Mouse (Mus musculus): ENCODE results near the gene R3hdml. TPM values are rescaled to one million over a fixed set of nuclear protein-coding genes. Genes with fewer than 3 reads are reported as not detected.

The R3hdml gene
- polyA plus RNA-seq, 1 experiment = 44.0 TPM

DNA sequence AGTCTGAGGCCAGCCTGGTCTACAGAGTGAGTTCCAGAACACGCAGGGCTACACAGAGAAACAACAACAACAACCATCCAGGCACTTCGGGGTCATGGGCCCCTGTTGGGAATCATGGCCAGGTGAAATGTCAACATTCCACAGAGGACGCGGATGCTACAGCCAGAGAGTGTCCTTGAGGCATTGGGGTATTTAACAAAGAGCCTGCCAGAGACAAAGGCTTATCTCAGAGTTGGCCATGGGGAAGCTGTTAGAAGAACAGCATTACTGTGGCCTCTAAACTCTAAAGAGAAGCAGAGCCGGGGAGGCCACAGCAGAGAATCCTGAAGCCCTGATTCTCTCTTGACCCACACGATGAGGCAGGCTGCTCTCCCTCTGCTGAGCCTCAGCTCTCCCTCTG, 23.3 kb upstream of the R3hdml start:
- Histone ChIP-seq H3K4me3 (no peak overlapping the region), H3ac (ENCODE audit: control insufficient read depth, insufficient read length) (no peak overlapping the region), H3K79me2 (ENCODE audit: control insufficient read depth, insufficient read depth) (no peaks in the 10 kb centered on the region), H3K36me3 (ENCODE audit: control insufficient read depth, insufficient read depth) (peaks cover 7% of the 10 kb centered on the region), H3K4me2 (ENCODE audit: low read depth) (no peak overlapping the region), H3K27me3 (ENCODE audit: control insufficient read depth, insufficient read depth, insufficient read length) (no peaks in the 10 kb centered on the region)
- TF ChIP-seq MAX (IDR thresholded peaks at IDR 0.05; ENCODE audit: low read depth) = no peak
- TF ChIP-seq E2F4 (IDR thresholded peaks at IDR 0.05; ENCODE audit: insufficient read depth) = no peak
- no peak for TF ChIP-seq MYOG (IDR thresholded peaks at IDR 0.05; ENCODE audit: control insufficient read depth in 1 of 3, insufficient read depth in 1 of 3, insufficient read length in 2 of 3, low read depth in 2 of 3)
- no peak for TF ChIP-seq POLR2A (IDR thresholded peaks at IDR 0.05; ENCODE audit: insufficient read length, low read depth)
- TF ChIP-seq REST (IDR thresholded peaks at IDR 0.05; ENCODE audit: insufficient read depth, insufficient read length) = no peak
- TF ChIP-seq TCF12 (IDR thresholded peaks at IDR 0.05; ENCODE audit: insufficient read depth, poor library complexity, severe bottlenecking) = no peak
- no peak for TF ChIP-seq TCF3 (IDR thresholded peaks at IDR 0.05; ENCODE audit: insufficient read length, low read depth)
- no peak for TF ChIP-seq USF1 (IDR thresholded peaks at IDR 0.05; ENCODE audit: low read depth)
- TF ChIP-seq SRF (IDR thresholded peaks at IDR 0.05; ENCODE audit: control insufficient read depth, insufficient read length, low read depth) = no peak

DNA sequence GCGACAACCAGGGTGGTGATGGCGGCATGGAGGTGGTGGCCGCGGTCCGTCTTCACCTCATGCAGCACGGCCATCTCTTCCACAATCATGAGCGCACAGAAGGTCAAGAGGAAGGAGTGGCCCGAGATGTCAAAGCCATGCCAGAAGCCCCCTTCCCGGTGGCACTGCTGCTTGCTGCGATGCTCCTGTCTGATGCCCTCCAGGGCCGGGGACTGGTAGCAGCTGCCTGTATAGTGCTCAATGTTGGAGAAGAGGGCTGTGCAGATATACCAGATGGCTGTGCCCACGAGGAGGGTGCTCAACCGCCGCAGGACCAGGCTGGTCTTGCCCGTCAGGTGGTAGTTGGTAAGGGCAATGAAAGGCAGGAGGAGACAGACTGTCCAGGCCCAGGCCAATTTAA, 22.4 kb upstream of the R3hdml start:
- Histone ChIP-seq H3K36me3 (ENCODE audit: control insufficient read depth, insufficient read depth) (peaks cover 7% of the 10 kb centered on the region), H3K79me2 (ENCODE audit: control insufficient read depth, insufficient read depth) (no peaks in the 10 kb centered on the region), H3K4me3 (no peak overlapping the region), H3ac (ENCODE audit: control insufficient read depth, insufficient read length) (no peak overlapping the region), H3K27me3 (ENCODE audit: control insufficient read depth, insufficient read depth, insufficient read length) (no peaks in the 10 kb centered on the region), H3K4me2 (ENCODE audit: low read depth) (no peak overlapping the region)
- TF ChIP-seq SRF (IDR thresholded peaks at IDR 0.05; ENCODE audit: control insufficient read depth, insufficient read length, low read depth) (no peak), CEBPB (IDR thresholded peaks at IDR 0.05; ENCODE audit: insufficient read depth, poor library complexity, severe bottlenecking) (no peak), TCF12 (IDR thresholded peaks at IDR 0.05; ENCODE audit: insufficient read depth, poor library complexity, severe bottlenecking) (no peak), MAX (IDR thresholded peaks at IDR 0.05; ENCODE audit: low read depth) (no peak), POLR2A (IDR thresholded peaks at IDR 0.05; ENCODE audit: insufficient read length, low read depth) (no peak), TCF3 (IDR thresholded peaks at IDR 0.05; ENCODE audit: insufficient read length, low read depth) (no peak), E2F4 (IDR thresholded peaks at IDR 0.05; ENCODE audit: insufficient read depth) (no peak), REST (IDR thresholded peaks at IDR 0.05; ENCODE audit: insufficient read depth, insufficient read length) (no peak), POLR2AphosphoS2 (IDR thresholded peaks at IDR 0.05; ENCODE audit: insufficient read length, low read depth) (no peak), USF1 (IDR thresholded peaks at IDR 0.05; ENCODE audit: low read depth) (no peak), MYOD1 (IDR thresholded peaks at IDR 0.05; ENCODE audit: control insufficient read depth in 1 of 3, insufficient read length in 2 of 3, low read depth in 2 of 3) (no peak), MYOG (IDR thresholded peaks at IDR 0.05; ENCODE audit: control insufficient read depth in 1 of 3, insufficient read depth in 1 of 3, insufficient read length in 2 of 3, low read depth in 2 of 3) (no peak)

DNA sequence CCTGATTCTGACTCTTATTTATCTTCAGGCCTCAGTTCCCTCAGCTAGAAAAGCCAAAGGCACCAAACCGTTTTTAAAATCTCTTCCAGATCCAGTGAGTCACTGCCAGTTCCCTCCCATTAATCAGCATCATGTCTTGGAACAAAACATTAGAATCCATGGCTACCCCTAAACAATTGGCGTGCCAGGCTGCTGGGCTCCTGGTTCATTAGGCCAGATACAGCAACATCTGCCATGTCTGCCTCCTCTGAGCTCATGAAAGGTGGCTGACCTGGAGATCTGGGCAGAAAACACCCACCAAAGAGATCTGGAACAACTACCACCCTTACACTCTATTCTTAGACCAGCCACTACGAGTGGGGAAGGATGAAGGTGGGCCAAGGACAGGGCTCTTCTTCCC, 21.0 kb upstream of the R3hdml start:
- Histone ChIP-seq H3K27me3 (ENCODE audit: control insufficient read depth, insufficient read depth, insufficient read length) (no peaks in the 10 kb centered on the region), H3K4me2 (ENCODE audit: low read depth) (peak overlapping the region; percentile 96), H3K36me3 (ENCODE audit: control insufficient read depth, insufficient read depth) (peaks cover 7% of the 10 kb centered on the region), H3K4me3 (peak overlapping the region; percentile 85), H3ac (ENCODE audit: control insufficient read depth, insufficient read length) (no peak overlapping the region), H3K79me2 (ENCODE audit: control insufficient read depth, insufficient read depth) (no peaks in the 10 kb centered on the region)
- TF ChIP-seq E2F4 (IDR thresholded peaks at IDR 0.05; ENCODE audit: insufficient read depth) = no peak
- TF ChIP-seq SRF (IDR thresholded peaks at IDR 0.05; ENCODE audit: control insufficient read depth, insufficient read length, low read depth) = no peak
- TF ChIP-seq POLR2AphosphoS2 (IDR thresholded peaks at IDR 0.05; ENCODE audit: insufficient read length, low read depth) = no peak
- no peak for TF ChIP-seq POLR2A (IDR thresholded peaks at IDR 0.05; ENCODE audit: insufficient read length, low read depth)
- TF ChIP-seq MYOD1 (IDR thresholded peaks at IDR 0.05; ENCODE audit: control insufficient read depth in 1 of 3, insufficient read length in 2 of 3, low read depth in 2 of 3) = no peak
- TF ChIP-seq REST (IDR thresholded peaks at IDR 0.05; ENCODE audit: insufficient read depth, insufficient read length) = no peak
- TF ChIP-seq MAX (IDR thresholded peaks at IDR 0.05; ENCODE audit: low read depth) = no peak
- TF ChIP-seq CEBPB (IDR thresholded peaks at IDR 0.05; ENCODE audit: insufficient read depth, poor library complexity, severe bottlenecking) = no peak
- no peak for TF ChIP-seq TCF12 (IDR thresholded peaks at IDR 0.05; ENCODE audit: insufficient read depth, poor library complexity, severe bottlenecking)
- TF ChIP-seq USF1 (IDR thresholded peaks at IDR 0.05; ENCODE audit: low read depth) = no peak

DNA sequence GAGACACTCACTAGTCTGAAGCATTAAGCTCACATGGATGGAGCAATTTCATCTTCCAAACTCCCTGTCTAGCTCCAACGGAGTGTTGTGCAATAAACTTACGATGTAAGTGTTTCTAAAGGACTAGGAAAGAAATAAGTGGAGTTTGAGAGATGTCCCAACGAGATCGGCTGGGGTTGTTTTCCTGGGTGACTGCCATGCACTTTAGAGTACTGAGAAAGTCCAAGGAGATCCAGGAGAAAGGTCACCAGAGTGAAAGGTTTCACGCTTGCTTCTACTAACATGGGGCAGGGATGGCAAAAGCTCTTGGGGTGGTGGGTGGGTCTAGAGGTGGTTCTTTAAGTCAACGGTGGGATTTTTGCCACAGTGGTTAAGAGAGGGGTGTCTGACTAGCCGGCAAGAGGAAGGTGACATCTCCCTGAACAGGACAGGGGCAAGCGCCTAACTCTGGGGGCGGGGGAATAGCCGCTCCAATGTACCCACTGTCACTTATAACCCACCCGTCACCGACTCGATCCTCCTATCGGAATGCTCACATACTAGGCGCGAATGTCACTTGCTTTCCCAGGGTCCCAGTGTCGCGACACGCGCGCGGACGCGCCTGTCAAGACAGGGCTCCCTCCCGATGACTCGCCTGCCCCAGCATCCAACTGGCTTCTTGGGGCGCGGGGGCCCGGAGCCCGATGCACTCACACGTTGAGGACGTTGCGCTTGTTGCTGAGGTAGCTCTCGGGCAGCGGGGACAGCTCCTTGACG, 20.2 kb upstream of the R3hdml start:
- Histone ChIP-seq H3K79me2 (ENCODE audit: control insufficient read depth, insufficient read depth) (no peaks in the 10 kb centered on the region), H3K36me3 (ENCODE audit: control insufficient read depth, insufficient read depth) (peaks cover 7% of the 10 kb centered on the region), H3K4me3 (peak overlapping the region; percentile 85), H3K27me3 (ENCODE audit: control insufficient read depth, insufficient read depth, insufficient read length) (no peaks in the 10 kb centered on the region), H3K4me2 (ENCODE audit: low read depth) (peak overlapping the region; percentile 96), H3ac (ENCODE audit: control insufficient read depth, insufficient read length) (peak overlapping the region; percentile 13)
- TF ChIP-seq POLR2AphosphoS2 (IDR thresholded peaks at IDR 0.05; ENCODE audit: insufficient read length, low read depth) (no peak), CEBPB (IDR thresholded peaks at IDR 0.05; ENCODE audit: insufficient read depth, poor library complexity, severe bottlenecking) (0 out of 2 replicates have a peak, but pooled peaks have one; percentile 57)

GRCm38 (mm10) chr2:163472466-163472851, 19.7 kb upstream of the R3hdml start, which contains the start of gene Fitm2:
Gene Fitm2 (minus strand): TSS chr2:163472629.
- Histone ChIP-seq H3K79me2 (ENCODE audit: control insufficient read depth, insufficient read depth) (no peaks in the 10 kb centered on the region), H3K4me3 (peak within 1 kb of the TSS; percentile 85), H3K27me3 (ENCODE audit: control insufficient read depth, insufficient read depth, insufficient read length) (no peaks in the 10 kb centered on the region), H3ac (ENCODE audit: control insufficient read depth, insufficient read length) (peak within 1 kb of the TSS; percentile 13), H3K36me3 (ENCODE audit: control insufficient read depth, insufficient read depth) (peaks cover 7% of the 10 kb centered on the region), H3K4me2 (ENCODE audit: low read depth) (peak within 1 kb of the TSS; percentile 96)
- TF ChIP-seq MYOG (IDR thresholded peaks at IDR 0.05; ENCODE audit: control insufficient read depth in 1 of 3, insufficient read depth in 1 of 3, insufficient read length in 2 of 3, low read depth in 2 of 3) (peak in 1 of 3 experiments; percentile 66), MYOD1 (IDR thresholded peaks at IDR 0.05; ENCODE audit: control insufficient read depth in 1 of 3, insufficient read length in 2 of 3, low read depth in 2 of 3) (peak in 2 of 3 experiments; percentile 59 to 66), TCF3 (IDR thresholded peaks at IDR 0.05; ENCODE audit: insufficient read length, low read depth) (no peak), POLR2AphosphoS2 (IDR thresholded peaks at IDR 0.05; ENCODE audit: insufficient read length, low read depth) (peak; percentile 79), E2F4 (IDR thresholded peaks at IDR 0.05; ENCODE audit: insufficient read depth) (no peak), SRF (IDR thresholded peaks at IDR 0.05; ENCODE audit: control insufficient read depth, insufficient read length, low read depth) (peak; percentile 72), MAX (IDR thresholded peaks at IDR 0.05; ENCODE audit: low read depth) (peak; percentile 16), POLR2A (IDR thresholded peaks at IDR 0.05; ENCODE audit: insufficient read length, low read depth) (peak; percentile 81)

All from myocyte (in vitro differentiated cells).